Mouse (Mus musculus): ENCODE measurements around the gene Grin1. TPM values are rescaled to one million over a fixed set of nuclear protein-coding genes. Genes with fewer than 3 reads are reported as not detected.

Gene Grin1
- polyA plus RNA-seq, 1 experiment from 2014 or later: 0.32 TPM

DNA sequence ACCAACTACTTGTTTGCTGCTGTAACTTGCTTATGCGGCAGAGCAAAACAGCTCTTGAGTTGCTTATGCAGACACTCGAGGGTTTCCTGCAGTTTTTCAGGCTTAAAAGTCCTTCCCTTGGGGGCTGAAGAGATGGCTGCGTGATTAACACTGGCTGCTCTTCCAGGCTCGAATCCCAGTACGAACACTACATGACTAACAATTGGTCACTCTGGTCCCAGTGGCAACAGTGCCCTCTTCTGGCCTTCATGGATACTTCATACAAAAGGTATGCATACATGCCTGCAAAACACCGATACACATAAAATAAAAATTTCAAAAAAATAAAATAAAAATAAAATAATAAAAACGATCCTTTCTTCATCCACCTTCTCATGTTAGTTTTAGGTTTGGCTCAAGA lies 9.5 kb upstream of the Grin1 start:
- Histone ChIP-seq H3K4me1 (ENCODE audit: control insufficient read depth, insufficient read depth, low read length) (peaks cover 9% of the 10 kb centered on the region), H3K9me3 (ENCODE audit: control insufficient read depth, low read length) (no peaks in the 10 kb centered on the region), H3K36me3 (ENCODE audit: control insufficient read depth, insufficient read depth, low read length) (no peaks in the 10 kb centered on the region), H3K27ac (ENCODE audit: low read depth, low read length) (no peak overlapping the region), H3K9ac (ENCODE audit: low read depth, low read length) (no peak overlapping the region), H3K4me2 (replicated peaks; ENCODE audit: low read depth, low read length) (no peak overlapping the region), H3K27me3 (ENCODE audit: control insufficient read depth, insufficient read depth, low read length) (no peaks in the 10 kb centered on the region), H3K4me3 (ENCODE audit: low read length) (no peak overlapping the region)
- WGBS: 42% methylated on average over 7 of the region's 7 CpGs
- no peak for ATAC-seq (ENCODE audit: low FRiP score, low TSS enrichment)

DNA sequence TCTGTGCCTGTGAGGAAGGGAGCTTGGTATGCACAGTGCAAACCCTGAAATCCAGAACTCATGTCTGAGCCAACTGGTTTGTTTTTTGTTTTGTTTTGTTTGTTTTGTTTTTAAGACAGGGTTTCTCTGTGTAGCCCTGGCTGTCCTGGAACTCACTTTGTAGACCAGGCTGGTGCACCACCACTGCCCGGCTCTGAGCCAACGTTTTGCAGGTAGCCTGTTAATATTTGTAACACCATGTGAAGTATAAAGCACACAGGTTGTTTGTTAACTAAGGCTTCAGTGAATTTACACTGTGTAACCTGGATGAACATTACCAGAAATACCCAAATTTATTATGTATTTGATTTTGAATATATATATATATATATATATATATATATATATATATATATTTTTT lies 7.0 kb upstream of the Grin1 start:
- ATAC-seq (ENCODE audit: low FRiP score, low TSS enrichment): no peak
- 74% methylated on average over 2 of the region's 2 CpGs for WGBS
- Histone ChIP-seq H3K9me3 (ENCODE audit: control insufficient read depth, low read length) (no peaks in the 10 kb centered on the region), H3K27me3 (ENCODE audit: control insufficient read depth, insufficient read depth, low read length) (peaks cover 5% of the 10 kb centered on the region), H3K4me2 (replicated peaks; ENCODE audit: low read depth, low read length) (no peak overlapping the region), H3K27ac (ENCODE audit: low read depth, low read length) (no peak overlapping the region), H3K4me3 (ENCODE audit: low read length) (no peak overlapping the region), H3K36me3 (ENCODE audit: control insufficient read depth, insufficient read depth, low read length) (no peaks in the 10 kb centered on the region), H3K4me1 (ENCODE audit: control insufficient read depth, insufficient read depth, low read length) (no peaks in the 10 kb centered on the region), H3K9ac (ENCODE audit: low read depth, low read length) (no peak overlapping the region)

DNA sequence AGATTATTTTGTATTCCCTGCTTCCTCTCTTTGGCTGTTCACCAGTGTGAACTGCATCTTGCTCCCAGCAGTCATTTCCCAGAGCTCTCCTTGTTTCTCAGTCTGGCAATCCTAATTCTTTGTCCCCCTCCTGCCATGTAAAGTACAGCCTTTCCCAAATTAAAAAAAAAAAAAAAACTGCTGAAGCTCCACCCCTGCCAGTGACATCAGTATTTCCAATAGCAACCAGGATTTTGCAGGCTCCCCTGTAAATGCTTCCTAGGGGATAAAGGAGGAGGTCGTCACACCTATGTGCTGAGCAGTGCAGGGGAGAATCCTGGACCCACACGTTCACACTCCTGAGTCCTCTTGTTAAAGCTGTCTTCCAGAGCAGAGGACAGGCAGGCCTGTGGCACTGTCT lies 1.1 kb upstream of the Grin1 start:
- WGBS: 31% methylated on average over 2 of the region's 2 CpGs
- Histone ChIP-seq H3K9ac (ENCODE audit: low read depth, low read length) (no peak overlapping the region), H3K36me3 (ENCODE audit: control insufficient read depth, insufficient read depth, low read length) (no peaks in the 10 kb centered on the region), H3K27ac (ENCODE audit: low read depth, low read length) (no peak overlapping the region), H3K4me3 (ENCODE audit: low read length) (no peak overlapping the region), H3K4me1 (ENCODE audit: control insufficient read depth, insufficient read depth, low read length) (peaks cover 3% of the 10 kb centered on the region; the same call in 1 of the 2 replicates), H3K4me2 (replicated peaks; ENCODE audit: low read depth, low read length) (no peak overlapping the region), H3K27me3 (ENCODE audit: control insufficient read depth, insufficient read depth, low read length) (peaks cover 39% of the 10 kb centered on the region), H3K9me3 (ENCODE audit: control insufficient read depth, low read length) (no peaks in the 10 kb centered on the region)
- ATAC-seq (ENCODE audit: low FRiP score, low TSS enrichment): no peak

DNA sequence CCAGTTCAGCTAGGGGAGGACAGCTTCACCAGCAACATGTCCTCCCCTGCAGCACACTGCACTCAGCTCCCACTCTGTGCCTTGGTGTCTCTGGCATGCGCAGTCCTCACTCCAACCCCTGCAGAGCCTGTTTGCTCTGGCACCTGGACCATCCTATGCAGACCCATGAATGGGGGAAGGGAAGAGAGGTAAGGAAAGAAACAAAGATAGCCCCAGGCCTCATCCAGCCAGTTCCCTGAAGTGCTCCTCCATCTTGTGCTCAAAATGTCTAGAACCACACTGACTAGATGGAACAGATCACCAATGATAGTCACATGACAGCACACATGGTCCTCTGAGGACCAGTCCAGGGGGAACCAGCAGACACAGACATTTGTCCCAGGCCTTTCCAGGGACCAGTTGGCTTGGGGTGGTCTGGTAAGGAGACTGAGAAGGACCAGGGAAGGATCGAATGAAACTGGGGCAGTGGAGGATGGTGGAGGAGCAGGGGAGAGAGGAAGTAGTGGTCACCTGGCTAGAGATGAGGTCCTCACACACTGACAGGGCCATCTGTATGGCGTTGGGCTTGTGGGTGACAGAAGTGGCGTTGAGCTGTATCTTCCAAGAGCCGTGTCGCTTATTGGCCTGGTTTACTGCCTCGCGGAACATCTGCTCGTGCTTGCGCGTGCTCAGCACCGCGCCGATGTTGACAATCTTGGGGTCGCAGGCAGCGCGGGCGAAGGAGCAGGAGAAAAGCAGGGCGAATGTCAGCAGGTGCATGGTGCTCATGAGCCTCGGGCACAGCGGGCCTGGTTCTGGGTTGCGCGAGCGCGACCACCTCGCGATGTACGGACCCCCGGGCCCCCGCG lies 644 bp downstream of the Grin1 start:
- 8% methylated on average over 31 of the region's 31 CpGs for WGBS
- Histone ChIP-seq H3K4me2 (replicated peaks; ENCODE audit: low read depth, low read length) (peak overlapping the region; percentile 46), H3K36me3 (ENCODE audit: control insufficient read depth, insufficient read depth, low read length) (no peaks in the 10 kb centered on the region), H3K9ac (ENCODE audit: low read depth, low read length) (no peak overlapping the region), H3K4me1 (ENCODE audit: control insufficient read depth, insufficient read depth, low read length) (peaks cover 3% of the 10 kb centered on the region; the same call in 1 of the 2 replicates), H3K9me3 (ENCODE audit: control insufficient read depth, low read length) (no peaks in the 10 kb centered on the region), H3K27me3 (ENCODE audit: control insufficient read depth, insufficient read depth, low read length) (peaks cover 47% of the 10 kb centered on the region), H3K27ac (ENCODE audit: low read depth, low read length) (no peak overlapping the region), H3K4me3 (ENCODE audit: low read length) (peak overlapping the region; percentile 32)
- no peak; the same call in 1 of the 2 replicates for ATAC-seq (ENCODE audit: low FRiP score, low TSS enrichment)

DNA sequence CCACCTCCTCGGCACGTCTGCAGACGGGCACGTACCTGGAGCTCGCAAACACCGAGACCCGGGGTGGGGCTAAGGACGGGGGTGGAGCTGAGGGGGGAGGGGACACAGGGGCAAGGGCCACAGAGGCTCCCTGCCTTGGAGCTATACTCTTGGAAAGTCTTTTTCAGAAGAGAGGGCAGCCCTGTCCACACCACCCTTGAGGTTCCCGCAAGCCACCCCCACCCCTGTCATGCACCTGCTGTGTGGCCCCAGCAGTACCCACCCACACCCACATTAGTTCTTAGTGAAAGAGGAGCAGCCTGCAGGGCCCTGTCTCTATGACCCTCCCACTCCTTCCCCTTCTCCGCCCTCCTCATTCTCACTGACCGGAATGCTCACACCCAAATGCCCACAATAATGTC lies 7.5 kb downstream of the Grin1 start:
- H3K9me3 ChIP-seq (ENCODE audit: control insufficient read depth, low read length): no peaks in the 10 kb centered on the region
- no peak overlapping the region for H3K27ac ChIP-seq (ENCODE audit: low read depth, low read length)
- H3K27me3 ChIP-seq (ENCODE audit: control insufficient read depth, insufficient read depth, low read length): peaks cover 63% of the 10 kb centered on the region
- H3K4me3 ChIP-seq (ENCODE audit: low read length): no peak overlapping the region
- WGBS: 3% methylated on average over 11 of the region's 11 CpGs
- ATAC-seq (ENCODE audit: low FRiP score, low TSS enrichment): no peak
- H3K4me1 ChIP-seq (ENCODE audit: control insufficient read depth, insufficient read depth, low read length): no peaks in the 10 kb centered on the region
- H3K4me2 ChIP-seq (replicated peaks; ENCODE audit: low read depth, low read length): no peak overlapping the region
- no peaks in the 10 kb centered on the region for H3K36me3 ChIP-seq (ENCODE audit: control insufficient read depth, insufficient read depth, low read length)
- H3K9ac ChIP-seq (ENCODE audit: low read depth, low read length): no peak overlapping the region

DNA sequence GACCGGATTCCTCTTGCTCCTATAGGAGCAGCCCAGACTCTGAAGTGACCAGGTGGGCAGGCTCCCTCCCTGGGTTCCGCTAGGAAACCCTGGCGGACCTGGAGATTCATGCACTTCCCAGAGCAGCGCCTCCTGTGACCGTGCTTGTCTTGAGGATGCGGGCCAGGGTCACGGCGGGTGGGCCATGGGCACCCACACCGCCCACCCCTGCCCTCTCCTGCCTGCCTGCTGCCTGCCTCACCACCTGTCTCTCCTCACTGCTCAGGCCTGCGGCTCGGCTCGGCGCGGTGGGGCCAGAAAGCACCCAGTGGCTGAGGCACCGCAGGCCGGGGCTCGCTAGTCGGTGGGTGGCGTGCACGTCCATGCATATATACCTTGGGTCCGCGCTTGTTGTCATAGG lies 8.0 kb downstream of the Grin1 start:
- peaks cover 65% of the 10 kb centered on the region for H3K27me3 ChIP-seq (ENCODE audit: control insufficient read depth, insufficient read depth, low read length)
- H3K9ac ChIP-seq (ENCODE audit: low read depth, low read length): no peak overlapping the region
- no peak for ATAC-seq (ENCODE audit: low FRiP score, low TSS enrichment)
- WGBS: 2% methylated on average over 22 of the region's 22 CpGs
- no peak overlapping the region for H3K4me2 ChIP-seq (replicated peaks; ENCODE audit: low read depth, low read length)
- H3K9me3 ChIP-seq (ENCODE audit: control insufficient read depth, low read length): no peaks in the 10 kb centered on the region
- no peak overlapping the region for H3K4me3 ChIP-seq (ENCODE audit: low read length)
- H3K27ac ChIP-seq (ENCODE audit: low read depth, low read length): no peak overlapping the region
- H3K4me1 ChIP-seq (ENCODE audit: control insufficient read depth, insufficient read depth, low read length): no peaks in the 10 kb centered on the region
- no peaks in the 10 kb centered on the region for H3K36me3 ChIP-seq (ENCODE audit: control insufficient read depth, insufficient read depth, low read length)

DNA sequence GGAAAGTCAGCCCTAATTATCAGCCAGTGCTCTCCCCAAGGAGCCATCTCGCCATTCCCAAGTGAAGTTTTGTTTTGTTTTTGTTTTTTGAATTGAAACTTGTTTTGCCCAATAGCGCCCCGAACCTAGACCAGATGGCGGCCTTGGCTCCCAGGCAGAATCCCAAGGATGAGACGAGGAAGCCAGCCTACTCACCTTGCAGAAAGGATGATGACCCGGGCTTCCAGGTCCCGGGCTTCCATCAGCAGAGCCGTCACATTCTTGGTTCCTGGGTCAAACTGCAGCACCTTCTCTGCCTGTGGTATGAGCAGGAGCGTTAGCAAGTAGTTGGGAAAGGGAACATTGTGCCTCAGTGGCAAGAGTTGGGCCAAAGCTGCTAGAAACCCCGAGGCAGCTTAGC lies 8.8 kb downstream of the Grin1 start:
- Histone ChIP-seq H3K4me3 (ENCODE audit: low read length) (no peak overlapping the region), H3K27ac (ENCODE audit: low read depth, low read length) (no peak overlapping the region), H3K4me1 (ENCODE audit: control insufficient read depth, insufficient read depth, low read length) (0 out of 2 replicates have a peak, but pooled peaks cover 2% of the 10 kb centered on the region), H3K9me3 (ENCODE audit: control insufficient read depth, low read length) (no peaks in the 10 kb centered on the region), H3K27me3 (ENCODE audit: control insufficient read depth, insufficient read depth, low read length) (peaks cover 73% of the 10 kb centered on the region), H3K36me3 (ENCODE audit: control insufficient read depth, insufficient read depth, low read length) (no peaks in the 10 kb centered on the region), H3K4me2 (replicated peaks; ENCODE audit: low read depth, low read length) (no peak overlapping the region), H3K9ac (ENCODE audit: low read depth, low read length) (no peak overlapping the region)
- no peak for ATAC-seq (ENCODE audit: low FRiP score, low TSS enrichment)
- WGBS: 57% methylated on average over 10 of the region's 10 CpGs

DNA sequence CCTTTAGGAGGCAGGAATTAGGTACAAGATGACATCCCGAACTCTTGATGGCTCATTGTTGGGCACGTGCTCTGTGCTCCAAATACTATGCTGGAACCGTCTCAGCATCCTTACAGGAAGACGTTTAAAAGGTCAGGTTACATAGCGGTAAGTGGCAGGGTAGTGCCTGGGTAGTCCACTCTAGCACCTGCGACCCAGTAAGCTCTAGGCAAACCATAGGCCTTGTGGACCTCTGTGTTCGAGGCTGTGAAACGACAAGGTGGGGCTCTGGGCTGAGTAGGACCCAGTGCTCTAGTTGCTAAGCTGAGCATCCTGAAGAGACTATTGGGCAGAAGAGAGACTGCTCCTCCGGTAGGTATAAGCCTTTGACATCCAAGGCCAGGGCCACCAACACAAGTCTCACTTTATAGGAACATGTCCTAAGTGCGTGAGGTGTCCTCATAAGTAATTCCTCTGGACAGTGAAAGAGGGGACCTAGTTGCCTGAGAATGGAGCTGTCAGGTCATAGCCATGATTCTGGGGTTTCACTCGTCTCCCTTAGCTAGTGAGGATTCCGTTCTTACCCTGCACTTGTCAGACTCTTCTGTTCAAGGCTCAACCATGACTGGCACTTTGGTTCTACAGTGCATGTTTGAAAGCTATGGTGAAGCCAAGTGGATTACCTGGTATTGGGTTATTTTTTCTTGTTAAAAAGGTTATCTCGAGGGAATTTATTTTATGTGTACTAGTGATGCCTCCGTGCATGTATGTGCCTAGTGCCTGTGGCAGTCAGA lies 13.2 kb downstream of the Grin1 start:
- Histone ChIP-seq H3K36me3 (ENCODE audit: control insufficient read depth, insufficient read depth, low read length) (no peaks in the 10 kb centered on the region), H3K27ac (ENCODE audit: low read depth, low read length) (no peak overlapping the region), H3K9ac (ENCODE audit: low read depth, low read length) (peak overlapping the region; percentile 42; the same call in 1 of the 2 replicates), H3K27me3 (ENCODE audit: control insufficient read depth, insufficient read depth, low read length) (peaks cover 42% of the 10 kb centered on the region), H3K4me2 (replicated peaks; ENCODE audit: low read depth, low read length) (peak overlapping the region; percentile 75), H3K4me1 (ENCODE audit: control insufficient read depth, insufficient read depth, low read length) (0 out of 2 replicates have a peak, but pooled peaks cover 6% of the 10 kb centered on the region), H3K9me3 (ENCODE audit: control insufficient read depth, low read length) (no peaks in the 10 kb centered on the region), H3K4me3 (ENCODE audit: low read length) (peak overlapping the region; percentile 41)
- ATAC-seq (ENCODE audit: low FRiP score, low TSS enrichment): 0 out of 2 replicates have a peak, but pooled peaks have one; percentile 54
- WGBS: 50% methylated on average over 14 of the region's 14 CpGs

All from kidney, embryonic 14.5 days (tissue).